Mouse (Mus musculus): Measurements from ENCODE around the gene Tcea3.

Tcea3 gene

GRCm38 (mm10) chr4:136239111-136239510 lies 8.4 kb upstream of the Tcea3 start:
- DNase-seq (ENCODE audit: low read depth in 2 of 2, low spot score in 2 of 2), result no peak

DNA sequence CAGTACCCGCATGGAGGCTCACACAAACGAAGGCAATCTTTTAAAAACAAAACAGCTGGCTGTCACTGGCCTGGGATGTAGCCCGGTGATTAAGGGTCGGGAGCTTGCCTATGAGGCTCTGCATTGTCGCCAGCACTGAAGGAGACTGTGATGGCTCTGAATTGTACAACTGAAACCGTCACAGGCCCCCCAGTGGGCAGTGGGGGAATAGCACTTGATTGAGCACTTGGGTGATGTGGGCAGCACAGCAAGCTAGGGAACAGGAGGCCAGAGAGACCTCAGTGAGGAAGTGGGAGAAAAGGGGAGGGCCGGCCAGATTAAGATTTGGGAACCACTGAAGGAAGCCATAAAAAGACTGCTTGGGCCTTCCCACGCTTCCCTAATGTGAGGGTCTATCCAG lies 7.9 kb upstream of the Tcea3 start:
- DNase-seq (ENCODE audit: low read depth in 2 of 2, low spot score in 2 of 2), result peak; percentile 75 to 82

GRCm38 (mm10) chr4:136240123-136240522 lies 7.4 kb upstream of the Tcea3 start:
- DNase-seq (ENCODE audit: low read depth in 2 of 2, low spot score in 2 of 2), result no peak

GRCm38 (mm10) chr4:136240955-136241354 lies 6.6 kb upstream of the Tcea3 start:
- DNase-seq (ENCODE audit: low read depth in 2 of 2, low spot score in 2 of 2), result no peak

GRCm38 (mm10) chr4:136242065-136242703 lies 5.3 kb upstream of the Tcea3 start:
- DNase-seq (ENCODE audit: low read depth in 2 of 2, low spot score in 2 of 2), result no peak

GRCm38 (mm10) chr4:136242728-136243127 lies 4.8 kb upstream of the Tcea3 start:
- DNase-seq (ENCODE audit: low read depth in 2 of 2, low spot score in 2 of 2), result no peak

DNA sequence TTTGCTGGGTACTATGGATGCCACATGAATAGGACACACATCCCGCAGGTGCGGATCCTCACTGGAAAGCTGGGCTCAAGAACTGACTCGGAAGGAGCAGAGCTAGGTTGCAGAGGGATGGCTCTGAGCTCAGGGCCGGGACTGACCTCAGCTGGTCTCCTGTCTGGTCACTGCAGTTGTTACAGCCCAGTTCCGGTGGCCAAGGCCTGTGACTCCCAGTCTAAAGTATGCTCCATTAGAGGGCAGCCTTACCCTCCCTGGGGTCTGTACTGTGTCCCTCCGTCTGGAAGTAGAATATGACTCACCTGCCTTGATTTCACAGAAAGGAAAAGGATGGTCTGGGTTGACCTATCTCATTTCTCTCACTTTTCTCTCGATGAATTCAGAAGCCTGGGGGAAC lies 3.3 kb upstream of the Tcea3 start:
- no peak for DNase-seq (ENCODE audit: low read depth in 2 of 2, low spot score in 2 of 2)

DNA sequence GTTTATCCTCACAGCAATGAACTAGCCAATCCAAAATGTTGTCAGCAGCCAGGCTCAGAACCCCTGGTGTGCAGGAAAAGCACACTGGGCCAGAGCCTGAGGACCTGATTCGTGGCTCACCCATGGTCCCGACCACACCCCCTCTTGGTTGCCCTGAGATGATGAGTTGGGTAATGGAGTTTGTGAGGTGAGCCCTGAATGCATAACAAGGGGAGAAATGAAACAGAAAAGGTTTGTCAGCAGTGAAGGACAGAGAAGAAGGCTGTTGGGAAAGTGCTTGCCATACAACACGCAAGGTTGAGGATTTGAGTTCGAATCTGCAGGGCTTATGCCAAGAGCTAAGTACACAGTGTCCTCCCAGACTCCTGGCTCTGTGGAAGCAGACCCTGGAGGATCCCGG lies 1.8 kb upstream of the Tcea3 start:
- no peak for DNase-seq (ENCODE audit: low read depth in 2 of 2, low spot score in 2 of 2)

DNA sequence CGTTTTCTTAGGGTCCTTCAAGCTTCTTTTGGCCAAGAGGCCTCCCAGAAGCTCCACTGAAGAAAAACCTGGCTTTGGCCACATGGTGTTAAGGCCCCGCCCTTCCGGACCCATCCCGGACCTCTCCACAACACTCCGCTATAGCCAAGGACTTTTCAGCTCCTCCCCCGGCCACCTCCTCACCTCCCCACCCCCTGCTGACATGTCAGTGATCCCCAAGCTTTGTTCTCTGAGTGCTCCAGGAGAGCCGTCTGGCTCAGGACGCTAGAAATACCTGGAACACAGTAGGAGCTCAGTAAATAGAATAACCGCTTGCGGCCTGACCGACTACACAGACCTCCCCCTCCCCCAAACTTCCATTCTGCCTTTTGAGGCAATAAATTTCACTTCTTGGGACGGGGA lies 960 bp upstream of the Tcea3 start:
- DNase-seq (ENCODE audit: low read depth in 2 of 2, low spot score in 2 of 2), result no peak

DNA sequence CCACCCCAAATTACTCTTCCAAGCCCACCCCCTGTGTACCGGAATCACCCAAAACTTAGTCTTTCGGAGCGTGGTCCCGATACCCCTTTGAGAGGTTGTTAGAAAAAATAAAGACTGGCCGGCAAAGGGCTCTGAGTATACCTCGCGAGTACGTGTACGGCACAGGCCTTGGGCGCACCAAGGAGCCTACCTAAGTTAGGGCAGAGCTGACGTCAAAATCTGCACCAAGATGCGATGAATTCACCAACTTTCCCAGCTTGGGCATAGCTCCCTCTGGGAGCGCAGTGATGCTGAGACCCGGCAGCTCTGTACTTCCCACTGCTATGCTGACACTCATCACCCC lies 172 bp upstream of the Tcea3 start:
- DNase-seq (ENCODE audit: low read depth in 2 of 2, low spot score in 2 of 2), result no peak

- no peak for DNase-seq (ENCODE audit: low read depth in 2 of 2, low spot score in 2 of 2)
These were observed 1.2 kb downstream of the Tcea3 start for GRCm38 (mm10) chr4:136248464-136249331.

GRCm38 (mm10) chr4:136249332-136249647 lies 1.8 kb downstream of the Tcea3 start:
- no peak for DNase-seq (ENCODE audit: low read depth in 2 of 2, low spot score in 2 of 2)

DNA sequence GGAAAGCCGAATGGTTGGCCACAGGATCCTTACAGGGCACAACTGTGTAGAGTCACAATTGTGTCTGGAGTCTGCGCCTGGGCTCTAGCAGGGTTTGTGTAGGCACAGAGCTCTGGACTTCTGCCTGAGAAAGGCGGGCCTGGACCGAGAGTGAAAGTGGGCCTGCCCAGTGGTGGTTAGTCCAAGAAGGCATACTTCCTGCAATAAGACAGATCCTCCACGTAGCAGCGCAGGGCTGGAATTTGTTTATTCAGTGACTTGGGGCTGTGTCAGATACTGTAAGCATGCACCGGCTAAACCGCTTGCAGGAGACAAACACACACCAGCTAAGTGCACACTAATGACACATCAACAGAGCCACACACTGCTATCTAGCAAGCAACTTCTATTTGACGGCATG lies 2.3 kb downstream of the Tcea3 start:
- DNase-seq (ENCODE audit: low read depth in 2 of 2, low spot score in 2 of 2), result no peak

DNA sequence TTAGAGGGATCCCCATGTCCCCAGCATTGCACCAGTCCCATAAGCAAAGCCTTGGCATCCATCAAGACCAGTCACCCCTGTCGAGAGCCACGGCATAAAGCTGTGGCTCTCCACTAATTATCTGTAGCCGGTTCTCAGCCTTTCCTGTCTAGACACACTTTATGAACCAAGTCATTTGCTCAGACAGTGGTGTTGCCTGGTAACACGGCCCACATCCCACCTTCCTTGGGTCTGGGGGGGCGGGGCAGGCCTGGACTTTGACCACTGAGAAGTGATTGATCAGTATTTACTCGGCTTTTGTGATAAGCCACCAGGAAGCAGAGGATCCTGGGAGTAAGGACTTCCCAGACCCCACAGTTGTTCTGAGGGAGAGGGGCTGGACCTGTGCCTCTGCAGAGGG lies 8.4 kb downstream of the Tcea3 start:
- DNase-seq (ENCODE audit: low read depth in 2 of 2, low spot score in 2 of 2), result no peak

DNA sequence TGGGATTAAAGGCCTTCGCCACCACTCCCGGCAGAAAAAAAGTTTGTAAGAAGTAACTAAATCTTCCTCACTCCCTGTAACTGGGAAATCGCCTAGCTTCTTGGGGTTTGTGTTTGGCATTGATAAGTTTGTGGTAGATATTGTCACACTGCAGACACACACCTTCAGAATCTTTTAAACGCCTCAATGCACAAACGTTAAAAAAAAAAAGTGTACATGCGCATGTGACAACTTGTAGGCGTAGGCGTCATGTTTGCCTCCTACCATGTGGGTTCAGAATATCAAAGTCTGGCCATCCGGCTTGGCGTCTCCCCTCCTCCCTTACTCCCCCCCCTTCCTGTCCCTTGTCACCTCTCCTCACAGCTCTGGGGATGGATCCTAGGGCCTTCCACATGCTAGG lies 9.2 kb downstream of the Tcea3 start:
- DNase-seq (ENCODE audit: low read depth in 2 of 2, low spot score in 2 of 2), result no peak

GRCm38 (mm10) chr4:136259916-136260315 lies 12.4 kb downstream of the Tcea3 start:
- DNase-seq (ENCODE audit: low read depth in 2 of 2, low spot score in 2 of 2), result no peak

DNA sequence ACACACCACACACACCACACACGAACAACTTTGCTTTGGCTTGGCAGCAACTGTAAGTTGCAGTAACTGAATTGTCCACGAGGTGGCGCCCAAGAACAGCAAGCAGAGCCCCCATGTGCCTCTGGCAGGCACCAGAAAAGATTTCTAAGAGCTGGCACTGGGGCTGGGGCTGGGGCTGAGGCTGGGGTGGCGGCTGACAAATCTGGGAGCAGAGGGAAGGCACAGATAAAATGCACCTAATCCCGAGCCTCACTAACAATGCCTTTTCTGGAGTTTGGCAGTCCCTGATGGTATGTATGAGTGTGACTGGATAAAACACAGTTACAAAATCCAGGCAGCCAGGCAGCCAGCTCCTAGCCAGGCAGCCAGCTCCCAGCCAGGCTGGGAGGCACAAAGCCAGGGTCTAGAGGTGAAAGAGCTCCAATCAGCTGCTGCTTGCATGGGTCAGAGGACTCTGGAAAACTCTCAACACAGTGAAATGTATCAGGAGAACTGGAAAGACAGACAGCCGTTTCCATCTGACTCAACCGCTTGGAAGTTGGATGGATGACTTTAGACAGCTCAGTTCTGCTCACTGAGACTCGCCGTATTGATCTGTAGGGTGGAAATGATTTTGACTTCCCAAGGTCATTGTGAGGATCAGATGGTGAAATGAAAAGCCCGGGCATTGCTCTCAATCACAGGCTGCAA lies 13.1 kb downstream of the Tcea3 start:
- DNase-seq (ENCODE audit: low read depth in 2 of 2, low spot score in 2 of 2), result peak; percentile 80 to 83

DNA sequence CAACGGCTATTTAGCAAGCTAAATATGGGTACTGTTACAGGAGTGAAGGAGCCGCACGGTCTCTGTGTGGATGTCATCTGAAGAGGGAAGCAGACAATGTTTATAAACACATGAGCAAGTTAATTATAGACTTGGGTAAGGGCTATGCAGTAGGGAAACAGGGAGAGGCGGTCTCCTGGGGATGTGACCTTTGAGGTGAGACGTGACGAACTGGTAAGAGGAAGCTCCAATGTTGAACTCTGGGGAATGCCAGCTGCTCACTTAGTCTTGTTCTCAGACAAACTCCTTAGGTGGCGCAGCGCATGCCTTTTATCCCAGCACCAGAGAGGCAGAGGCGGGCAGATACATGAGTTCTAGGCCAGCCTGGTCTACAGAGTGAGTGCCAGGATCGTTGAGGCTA lies 14.4 kb downstream of the Tcea3 start:
- DNase-seq (ENCODE audit: low read depth in 2 of 2, low spot score in 2 of 2), result no peak

GRCm38 (mm10) chr4:136263555-136263954 lies 16.0 kb downstream of the Tcea3 start:
- DNase-seq (ENCODE audit: low read depth in 2 of 2, low spot score in 2 of 2), result no peak

DNA sequence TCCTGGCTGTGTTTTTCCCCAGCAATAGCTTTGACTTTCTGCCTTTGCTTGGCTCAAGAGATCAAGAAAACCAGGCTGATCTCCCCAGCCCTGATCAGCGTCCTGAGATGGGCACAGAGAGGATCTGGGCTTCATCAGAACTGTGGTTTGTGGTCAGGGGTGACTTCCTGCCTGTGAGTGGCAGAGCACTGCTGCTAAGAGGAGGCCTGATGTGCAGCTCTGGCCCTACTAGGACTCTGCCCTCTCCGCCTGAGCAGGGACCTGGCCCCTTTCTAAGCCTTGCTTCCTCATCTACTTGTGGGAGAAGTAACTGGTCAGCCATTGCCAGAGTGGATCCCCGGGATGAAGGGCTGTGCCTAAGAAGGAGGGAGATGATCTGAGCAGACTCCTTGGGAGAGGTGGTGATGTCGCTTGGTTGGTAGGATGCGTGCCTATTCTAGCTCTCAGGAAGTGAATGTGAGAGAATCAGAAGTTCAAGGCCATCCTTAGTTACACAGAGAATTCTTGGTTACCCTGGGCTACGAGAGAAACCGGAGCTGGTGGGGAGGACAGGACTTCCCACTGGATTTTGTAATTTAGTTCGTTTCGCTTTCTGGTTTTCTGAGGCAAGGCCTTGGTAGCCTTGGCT lies 19.3 kb downstream of the Tcea3 start:
- peak; percentile 47 to 67 for DNase-seq (ENCODE audit: low read depth in 2 of 2, low spot score in 2 of 2)

- DNase-seq (ENCODE audit: low read depth in 2 of 2, low spot score in 2 of 2), result no peak
These were observed 21.4 kb downstream of the Tcea3 start for GRCm38 (mm10) chr4:136268912-136269311.

DNA sequence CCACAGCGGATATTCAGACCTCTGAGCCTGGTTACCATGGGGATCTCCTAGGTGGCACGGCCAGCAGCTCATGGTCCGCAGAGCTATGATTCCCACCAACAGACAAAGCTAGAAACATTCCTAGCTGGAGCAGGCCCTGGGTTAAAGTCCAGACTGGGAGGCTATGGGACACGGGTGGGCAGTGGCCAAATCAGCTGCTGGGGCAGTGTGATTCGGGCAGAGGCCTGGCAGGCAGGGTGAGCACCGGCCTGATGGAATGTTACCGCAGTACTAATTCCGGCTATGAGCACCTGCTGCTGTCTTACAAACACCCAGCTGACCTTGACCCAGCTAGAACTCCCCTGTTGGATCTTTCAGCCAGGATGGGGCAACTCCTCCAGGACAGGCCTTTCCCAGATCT lies 23.1 kb downstream of the Tcea3 start:
- no peak for DNase-seq (ENCODE audit: low read depth in 2 of 2, low spot score in 2 of 2)
